Mouse (Mus musculus): ENCODE measurements around the gene Rgs13.

Rgs13 gene

DNA sequence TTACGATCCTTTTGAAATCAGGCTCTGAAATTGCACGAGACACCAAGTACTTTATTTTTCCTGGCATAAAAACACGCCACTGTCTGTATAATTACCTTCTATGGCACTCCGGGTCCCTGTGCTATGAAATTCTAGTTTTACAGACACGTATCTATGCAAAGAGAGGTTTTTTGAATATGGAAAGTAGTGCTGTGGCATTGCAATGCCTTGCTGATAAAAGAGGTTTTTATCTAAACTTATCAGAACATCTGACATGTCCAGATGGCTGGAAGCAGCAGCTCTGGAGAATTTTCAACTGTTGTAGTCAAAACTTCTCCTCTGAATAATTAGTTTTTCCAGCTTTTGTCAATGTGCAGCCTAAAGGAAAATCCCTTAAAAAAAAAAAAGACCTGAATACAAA is at the start of gene Rgs13:
TSS of gene Rgs13 (minus strand) at position 207 of the 400 bp plus-strand sequence.
- no peak for DNase-seq

DNA sequence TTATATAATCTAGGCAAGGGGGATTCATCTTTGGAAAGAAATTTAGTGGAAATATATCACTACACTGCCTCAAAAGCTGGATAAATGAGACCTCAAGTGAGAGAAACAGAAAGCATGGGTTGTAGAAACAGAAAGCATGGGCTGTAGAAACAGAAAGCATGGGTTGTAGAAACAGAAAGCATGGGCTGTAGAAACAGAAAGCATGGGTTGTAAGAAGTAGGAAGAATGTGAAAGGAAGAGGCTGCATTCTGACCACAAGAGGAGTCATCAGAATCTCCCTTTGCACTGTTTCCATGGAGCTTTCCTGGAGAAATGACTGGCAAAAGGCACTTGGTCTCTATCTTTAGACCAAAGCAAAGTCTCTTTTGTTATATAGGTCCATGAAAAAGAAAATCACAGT is 38.1 kb upstream of the Rgs13 start:
- no peak for DNase-seq

- no peak for DNase-seq
Measured at GRCm38 (mm10) chr1:144210912-144211311, 33.7 kb upstream of the Rgs13 start.

DNA sequence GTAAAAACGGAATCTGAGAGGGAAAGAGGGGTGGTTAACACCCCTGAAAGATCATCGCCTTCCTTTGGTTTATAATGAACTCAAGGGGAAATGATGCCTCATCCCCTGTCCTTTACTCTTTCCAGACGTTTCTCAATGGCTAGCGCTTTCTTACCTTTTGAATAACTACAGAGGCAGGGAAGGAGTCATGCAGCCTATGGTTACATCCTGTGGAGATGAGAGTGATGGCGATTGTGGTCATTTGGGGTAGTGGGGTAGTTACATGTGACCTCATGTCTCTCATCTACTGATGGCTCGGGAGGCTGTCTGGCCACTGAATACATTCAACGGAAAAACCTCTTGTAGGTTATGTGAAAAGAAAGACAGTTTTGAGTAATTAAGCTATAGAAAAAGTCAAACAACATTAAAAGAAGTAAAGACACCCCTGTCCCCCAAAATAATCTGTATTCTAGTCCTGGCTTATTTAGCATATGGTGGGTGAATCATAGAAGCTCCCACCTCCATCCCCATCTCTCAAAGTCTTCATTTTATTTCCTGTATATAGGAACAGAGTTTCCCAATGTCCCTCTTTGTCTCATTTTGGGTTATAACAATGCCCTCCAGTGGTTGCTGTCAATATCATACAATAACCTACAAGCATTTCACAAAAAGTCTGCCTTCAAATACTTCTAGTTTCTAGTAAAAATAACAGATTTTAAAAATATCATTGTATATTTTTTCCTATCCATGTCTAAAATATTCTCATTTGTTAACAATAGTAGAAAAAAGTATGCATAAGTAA is 29.3 kb upstream of the Rgs13 start:
- DNase-seq, result no peak

GRCm38 (mm10) chr1:144204766-144205165 is 27.6 kb upstream of the Rgs13 start:
- no peak for DNase-seq

- no peak for DNase-seq
Measured at GRCm38 (mm10) chr1:144202939-144203338, 25.8 kb upstream of the Rgs13 start.

- DNase-seq, result no peak
Measured at GRCm38 (mm10) chr1:144200496-144200895, 23.3 kb upstream of the Rgs13 start.

GRCm38 (mm10) chr1:144199538-144199937 is 22.4 kb upstream of the Rgs13 start:
- DNase-seq, result no peak

DNA sequence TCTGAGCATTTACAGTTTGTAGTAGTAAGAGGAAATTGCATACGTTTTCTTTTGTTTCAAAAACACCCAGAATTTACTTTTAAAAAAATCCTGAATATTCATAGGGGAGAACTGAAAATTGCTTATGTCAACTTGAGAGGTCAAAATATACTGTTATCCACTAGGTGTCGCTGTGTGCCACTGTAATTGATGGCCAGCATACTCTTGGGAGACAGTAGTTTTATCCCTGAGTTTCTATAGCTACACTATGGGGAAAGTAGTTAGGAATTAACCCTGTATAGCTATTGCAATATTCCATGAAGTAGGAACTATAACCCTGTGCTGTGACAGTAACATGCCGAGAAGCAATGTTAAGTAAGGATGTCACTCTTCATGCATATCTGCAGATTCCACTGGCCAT is 20.5 kb upstream of the Rgs13 start:
- DNase-seq, result no peak

- no peak for DNase-seq
Measured at GRCm38 (mm10) chr1:144186655-144187396, 9.7 kb upstream of the Rgs13 start.

DNA sequence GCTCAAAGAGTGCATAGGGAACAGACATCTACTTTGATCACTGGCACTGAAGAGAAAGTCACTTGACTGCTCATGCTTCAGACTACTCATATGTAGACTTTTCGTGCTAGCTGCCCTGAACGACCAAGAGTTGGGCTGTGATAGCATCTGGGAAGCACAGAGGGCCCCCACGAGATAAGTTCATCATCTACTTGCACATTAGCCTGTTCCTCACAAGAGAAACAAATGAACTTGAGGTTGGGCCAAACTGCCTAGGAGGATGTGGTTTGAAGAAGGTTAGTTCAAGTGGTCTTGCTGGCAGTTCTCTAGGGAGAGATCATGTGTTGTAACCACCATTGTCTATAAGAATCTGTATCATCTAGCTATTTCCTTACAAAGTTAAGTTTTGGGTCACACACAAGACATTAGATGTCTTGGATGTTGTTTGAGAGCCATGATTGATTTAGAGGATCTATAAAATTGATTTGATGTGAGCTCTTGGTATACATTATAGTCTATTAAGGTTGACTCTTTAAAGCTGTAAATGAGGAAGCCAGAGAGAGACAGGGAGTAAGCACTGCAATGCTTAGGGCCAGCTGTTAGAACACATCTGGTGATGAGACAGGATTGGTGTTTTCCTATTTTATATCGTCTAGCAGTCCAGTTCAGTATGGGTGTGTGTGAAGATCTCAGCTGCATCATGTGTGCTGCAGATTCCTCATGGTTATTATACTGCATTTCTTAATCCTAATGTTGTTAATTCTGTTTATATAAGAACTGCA is 8.0 kb upstream of the Rgs13 start:
- DNase-seq, result no peak

- no peak for DNase-seq
Measured at GRCm38 (mm10) chr1:144183622-144184021, 6.5 kb upstream of the Rgs13 start.

- DNase-seq, result no peak
Measured at GRCm38 (mm10) chr1:144179559-144179958, 2.4 kb upstream of the Rgs13 start.

GRCm38 (mm10) chr1:144178281-144178957 is 1.2 kb upstream of the Rgs13 start:
- DNase-seq, result no peak

DNA sequence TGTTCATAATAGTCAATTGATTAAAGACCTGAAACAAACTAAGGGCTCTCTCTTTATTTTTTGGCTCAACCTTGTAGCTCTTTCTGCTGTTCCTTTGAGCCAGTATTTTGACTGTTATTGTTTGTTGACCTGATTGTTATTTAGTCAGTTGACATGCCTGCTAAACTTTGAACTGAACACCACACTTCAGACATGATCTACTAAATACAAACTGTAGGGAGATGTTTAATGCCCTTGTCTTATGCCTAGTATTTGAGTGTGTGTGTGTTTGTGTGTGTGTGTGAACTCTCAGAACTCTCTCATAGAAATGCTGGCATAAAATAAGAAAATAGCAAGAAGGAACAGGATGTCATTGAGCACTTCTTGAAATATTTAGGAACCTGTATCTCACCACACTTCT is 448 bp upstream of the Rgs13 start:
- DNase-seq, result no peak

- DNase-seq, result no peak
Measured at GRCm38 (mm10) chr1:144174760-144175159, 2.4 kb downstream of the Rgs13 start.

DNA sequence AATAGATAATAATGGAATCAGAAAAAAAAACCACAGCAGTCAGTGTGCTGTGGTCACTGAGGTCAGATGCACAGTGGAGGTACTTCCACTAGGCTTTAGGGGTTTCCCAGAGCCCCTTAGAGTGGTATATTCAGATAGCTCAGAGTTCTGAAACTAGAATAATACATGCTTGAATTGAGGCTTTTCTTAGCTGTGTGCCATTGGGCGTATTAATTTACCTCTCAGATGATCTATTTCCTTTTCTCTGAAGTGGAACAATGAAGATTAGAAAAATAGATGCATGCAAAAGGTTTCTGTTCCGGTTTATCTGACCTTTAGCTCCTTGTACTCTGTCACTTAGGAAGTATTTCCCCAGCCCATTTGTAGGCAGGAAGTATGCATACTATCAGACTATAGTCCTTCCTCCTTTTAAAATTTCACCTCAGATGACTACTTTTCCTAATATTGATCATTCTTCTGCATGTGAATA is 3.6 kb downstream of the Rgs13 start:
- DNase-seq, result no peak

- no peak for DNase-seq
Measured at GRCm38 (mm10) chr1:144168921-144169320, 8.3 kb downstream of the Rgs13 start.

GRCm38 (mm10) chr1:144167761-144168160 is 9.4 kb downstream of the Rgs13 start:
- no peak for DNase-seq

DNA sequence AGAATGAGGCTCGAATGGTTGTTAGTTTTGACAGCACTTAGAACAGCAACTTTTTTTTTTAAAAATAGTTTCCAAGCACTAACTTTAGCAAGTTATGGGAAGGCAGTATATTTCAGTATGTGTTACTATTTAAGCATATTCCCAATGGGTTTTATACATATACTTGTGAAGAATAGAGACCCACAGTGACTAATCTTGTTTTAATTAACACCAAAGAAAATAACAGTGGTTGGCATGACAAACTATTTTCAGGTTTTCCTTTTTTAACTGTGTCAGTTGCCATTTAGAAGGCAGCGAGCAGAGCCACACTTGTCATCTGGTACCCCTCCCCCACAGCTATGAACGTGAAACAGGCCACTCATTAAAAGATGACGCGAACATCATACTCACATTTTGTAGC is 10.3 kb downstream of the Rgs13 start:
- DNase-seq, result no peak

DNA sequence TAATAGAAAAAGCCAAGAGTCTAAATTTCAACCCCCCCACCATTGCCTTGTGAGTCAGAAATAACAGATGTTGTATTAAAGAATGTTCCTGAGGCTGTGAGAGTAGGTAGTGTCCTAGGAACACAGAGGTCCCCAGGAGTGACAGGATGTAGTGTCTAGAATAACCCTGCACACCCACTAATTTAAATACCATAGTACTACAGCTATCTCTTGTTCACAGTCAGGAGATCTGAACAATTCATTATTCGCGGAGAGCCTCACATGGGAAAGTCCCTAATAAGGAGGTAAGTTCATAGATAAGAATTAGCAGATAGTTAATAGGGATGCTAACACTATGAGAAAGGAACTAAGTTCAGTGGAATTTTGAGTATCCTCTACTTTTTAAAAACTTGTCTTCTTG is 10.9 kb downstream of the Rgs13 start:
- no peak for DNase-seq

DNA sequence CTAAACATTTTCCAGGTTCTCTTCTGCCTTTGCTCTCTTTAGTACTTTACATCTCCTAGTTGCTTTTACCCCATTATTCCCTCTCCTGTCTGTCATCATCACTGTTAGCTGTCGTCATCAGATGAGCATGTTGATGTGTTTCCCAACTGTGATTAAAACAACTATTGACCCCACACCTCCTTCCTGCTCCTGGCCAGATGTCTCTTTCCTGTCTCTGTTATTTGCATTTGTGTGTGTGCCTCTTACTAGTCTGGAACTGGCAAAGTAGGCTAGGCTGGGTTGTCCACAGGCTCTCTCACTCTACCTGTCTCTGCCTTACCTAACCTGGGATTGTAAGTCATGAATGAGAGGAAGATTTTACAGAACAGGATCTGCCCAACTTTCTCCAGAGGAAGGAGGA is 24.6 kb downstream of the Rgs13 start:
- no peak for DNase-seq

GRCm38 (mm10) chr1:144152184-144152525 is 25.0 kb downstream of the Rgs13 start:
- no peak for DNase-seq

Data from cerebellum, adult 9-11 months (tissue).